Mouse (Mus musculus) midbrain, embryonic 11.5 days (tissue): ENCODE measurements around the gene Cars. TPM values are rescaled to one million over a fixed set of nuclear protein-coding genes. Genes with fewer than 3 reads are reported as not detected.

Experiments used
- ATAC-seq: fragments of 200-750 bp; cut with Nextera tagmentation; 2 replicates; pipeline ENCODE4 v1.8.0; 2017; ENCODE audit warnings: moderate TSS enrichment, moderate library complexity; ENCODE audit not compliant: low FRiP score
- DNase-seq: peaks from one replicate; pipeline ENCODE4 v3.0.0; 2015; ENCODE audit warnings: low spot score; ENCODE audit errors: missing footprints
- H3K27ac ChIP-seq: fragments of 300-500 bp; sonication (generic); 2 replicates; pipeline ENCODE4 v1.5.1; 2014; ENCODE audit warnings: low read depth, low read length
- H3K27me3 ChIP-seq: fragments of 300-500 bp; sonication (generic); 2 replicates; pipeline ENCODE4 v1.6.1; 2014; ENCODE audit warnings: mild to moderate bottlenecking, low read length, moderate library complexity, mixed read lengths; ENCODE audit not compliant: control insufficient read depth, insufficient read depth
- H3K36me3 ChIP-seq: fragments of 300-500 bp; sonication (generic); 2 replicates; pipeline ENCODE4 v1.6.1; 2014; ENCODE audit warnings: mild to moderate bottlenecking, low read length, moderate library complexity, mixed read lengths; ENCODE audit not compliant: control insufficient read depth, insufficient read depth
- H3K4me1 ChIP-seq: fragments of 300-500 bp; sonication (generic); 2 replicates; pipeline ENCODE4 v1.6.1; 2014; ENCODE audit warnings: low read length; ENCODE audit not compliant: control insufficient read depth, insufficient read depth
- H3K4me2 ChIP-seq: fragments of 300-500 bp; sonication (generic); 2 replicates; pipeline ENCODE4 v1.6.1; 2014; ENCODE audit warnings: mild to moderate bottlenecking, moderate library complexity
- H3K4me3 ChIP-seq: fragments of 300-500 bp; sonication (generic); 2 replicates; pipeline ENCODE4 v1.5.1; 2014; ENCODE audit warnings: low read depth, low read length
- H3K9ac ChIP-seq: fragments of 300-500 bp; sonication (generic); 2 replicates; pipeline ENCODE4 v1.6.1; 2014; ENCODE audit warnings: low read length
- H3K9me3 ChIP-seq: fragments of 300-500 bp; sonication (generic); 2 replicates; pipeline ENCODE4 v1.6.1; 2016; ENCODE audit warnings: low read length; ENCODE audit not compliant: control insufficient read depth
- WGBS: fragments of 180-500 bp; shearing (Covaris S2); extraction: QIAGEN DNeasy Blood & Tissue Kit; methylation state at CpG from one replicate; pipeline ENCODE4 v1.1.7; 2014; 5-methylcytosine and 5-hydroxymethylcytosine counted together
- polyA plus RNA-seq: library from polyadenylated mRNA; unstranded; fragments of >200 nt; fragmentation: Nextera tagmentation; extraction: Ambion mirVana; gene quantifications from 2 replicates; pipeline ENCODE4 v1.2.1, GENCODE M21; 2014

Gene Cars
- polyA plus RNA-seq, 1 experiment from 2014 or later: 75.7 TPM

GRCm38 (mm10) chr7:143600231-143600740 is 396 bp upstream of the Cars start:
- Histone ChIP-seq H3K9ac (peak overlapping the region; percentile 27; the same call in 1 of the 2 replicates), H3K27ac (no peak overlapping the region), H3K9me3 (no peaks in the 10 kb centered on the region), H3K4me3 (peak overlapping the region; percentile 64), H3K36me3 (no peaks in the 10 kb centered on the region), H3K4me2 (peak overlapping the region; percentile 36), H3K4me1 (peaks cover 6% of the 10 kb centered on the region), H3K27me3 (no peaks in the 10 kb centered on the region)
- no peak for ATAC-seq
- 8% methylated on average over 15 of the region's 15 CpGs for WGBS
- no peak for DNase-seq

DNA sequence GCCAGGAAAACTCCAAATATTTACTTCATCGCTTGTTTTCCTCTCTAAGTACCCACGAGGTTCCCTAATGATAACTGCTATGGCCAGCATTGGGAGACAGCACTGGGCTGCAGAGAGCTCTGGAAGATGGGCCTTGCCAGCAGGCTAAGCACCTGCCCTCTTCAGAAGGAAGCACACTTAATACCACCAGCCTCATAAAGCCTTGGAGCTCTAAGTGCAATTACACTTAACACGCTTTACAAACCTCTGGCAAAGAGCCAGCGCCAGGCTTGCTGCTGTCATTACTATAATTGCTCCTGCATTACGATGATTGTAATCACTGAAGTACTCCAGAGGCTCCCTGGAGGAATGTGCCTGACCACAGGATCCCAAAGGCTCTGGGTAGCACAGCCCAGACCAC is 5.0 kb downstream of the Cars start:
- Histone ChIP-seq H3K27me3 (no peaks in the 10 kb centered on the region), H3K36me3 (no peaks in the 10 kb centered on the region; the same call in 1 of the 2 replicates), H3K4me3 (no peak overlapping the region), H3K9ac (no peak overlapping the region), H3K4me2 (no peak overlapping the region), H3K27ac (no peak overlapping the region), H3K9me3 (no peaks in the 10 kb centered on the region), H3K4me1 (peaks cover 6% of the 10 kb centered on the region)
- 94% methylated on average over 5 of the region's 5 CpGs for WGBS
- DNase-seq (no peak), ATAC-seq (no peak)

- H3K4me3 ChIP-seq: no peak overlapping the region
- DNase-seq: no peak
- H3K27me3 ChIP-seq: no peaks in the 10 kb centered on the region
- peaks cover 8% of the 10 kb centered on the region for H3K36me3 ChIP-seq
- H3K9ac ChIP-seq: no peak overlapping the region
- no peak overlapping the region for H3K27ac ChIP-seq
- 90% methylated on average over 10 of the region's 10 CpGs for whole genome bisulfite sequencing
- no peaks in the 10 kb centered on the region for H3K4me1 ChIP-seq
- no peak overlapping the region for H3K4me2 ChIP-seq
- H3K9me3 ChIP-seq: no peaks in the 10 kb centered on the region
- ATAC-seq: no peak
Observed at GRCm38 (mm10) chr7:143592255-143592654, 7.6 kb downstream of the Cars start.

- H3K4me2 ChIP-seq: no peak overlapping the region
- no peak overlapping the region for H3K9ac ChIP-seq
- H3K4me3 ChIP-seq: no peak overlapping the region
- peaks cover 25% of the 10 kb centered on the region for H3K36me3 ChIP-seq
- H3K27me3 ChIP-seq: no peaks in the 10 kb centered on the region
- H3K4me1 ChIP-seq: no peaks in the 10 kb centered on the region
- DNase-seq (no peak), ATAC-seq (no peak)
- 95% methylated on average over 4 of the region's 4 CpGs for WGBS
- H3K27ac ChIP-seq: no peak overlapping the region
- H3K9me3 ChIP-seq: no peaks in the 10 kb centered on the region
Observed at GRCm38 (mm10) chr7:143588006-143588405, 11.9 kb downstream of the Cars start.

GRCm38 (mm10) chr7:143587586-143587985 is 12.3 kb downstream of the Cars start:
- H3K27me3 ChIP-seq: no peaks in the 10 kb centered on the region
- H3K4me3 ChIP-seq: no peak overlapping the region
- no peak for DNase-seq
- H3K9ac ChIP-seq: no peak overlapping the region
- no peaks in the 10 kb centered on the region for H3K4me1 ChIP-seq
- H3K4me2 ChIP-seq: no peak overlapping the region
- H3K9me3 ChIP-seq: no peaks in the 10 kb centered on the region
- H3K36me3 ChIP-seq: peaks cover 26% of the 10 kb centered on the region
- no peak for ATAC-seq
- no peak overlapping the region for H3K27ac ChIP-seq
- 89% methylated on average over 5 of the region's 5 CpGs for WGBS

DNA sequence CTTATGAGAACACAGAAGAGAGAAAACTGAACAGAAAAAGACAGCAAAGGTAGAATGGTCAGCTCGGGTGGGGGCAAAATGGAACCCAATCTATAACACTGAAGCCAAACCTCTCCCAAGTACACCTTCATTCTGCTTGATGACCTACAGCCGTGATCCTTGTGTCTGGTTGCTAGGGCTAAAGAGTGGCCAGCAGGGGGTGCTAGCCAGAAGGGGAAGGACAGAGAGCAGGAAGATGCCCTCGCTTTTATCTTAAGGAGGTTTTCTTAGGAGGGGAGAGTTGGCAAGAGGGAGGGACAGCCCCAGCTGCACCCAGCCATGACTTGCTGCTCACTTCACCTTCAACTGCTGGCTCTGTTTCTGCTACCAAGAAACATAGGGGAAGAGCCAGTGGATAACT is 15.9 kb downstream of the Cars start:
- no peak overlapping the region for H3K27ac ChIP-seq
- H3K36me3 ChIP-seq: peaks cover 30% of the 10 kb centered on the region
- DNase-seq (no peak), ATAC-seq (no peak)
- no peak overlapping the region for H3K9ac ChIP-seq
- H3K4me2 ChIP-seq: no peak overlapping the region
- 57% methylated on average over 3 of the region's 3 CpGs for WGBS
- H3K4me1 ChIP-seq: no peaks in the 10 kb centered on the region
- no peaks in the 10 kb centered on the region for H3K9me3 ChIP-seq
- no peak overlapping the region for H3K4me3 ChIP-seq
- H3K27me3 ChIP-seq: no peaks in the 10 kb centered on the region; the same call in 1 of the 2 replicates

GRCm38 (mm10) chr7:143583025-143583424 is 16.9 kb downstream of the Cars start:
- DNase-seq (no peak), ATAC-seq (no peak)
- Histone ChIP-seq H3K27me3 (no peaks in the 10 kb centered on the region; the same call in 1 of the 2 replicates), H3K4me1 (no peaks in the 10 kb centered on the region), H3K36me3 (peaks cover 26% of the 10 kb centered on the region), H3K4me2 (no peak overlapping the region), H3K9ac (no peak overlapping the region), H3K9me3 (no peaks in the 10 kb centered on the region), H3K4me3 (no peak overlapping the region), H3K27ac (no peak overlapping the region)
- WGBS: 93% methylated on average over 5 of the region's 5 CpGs

DNA sequence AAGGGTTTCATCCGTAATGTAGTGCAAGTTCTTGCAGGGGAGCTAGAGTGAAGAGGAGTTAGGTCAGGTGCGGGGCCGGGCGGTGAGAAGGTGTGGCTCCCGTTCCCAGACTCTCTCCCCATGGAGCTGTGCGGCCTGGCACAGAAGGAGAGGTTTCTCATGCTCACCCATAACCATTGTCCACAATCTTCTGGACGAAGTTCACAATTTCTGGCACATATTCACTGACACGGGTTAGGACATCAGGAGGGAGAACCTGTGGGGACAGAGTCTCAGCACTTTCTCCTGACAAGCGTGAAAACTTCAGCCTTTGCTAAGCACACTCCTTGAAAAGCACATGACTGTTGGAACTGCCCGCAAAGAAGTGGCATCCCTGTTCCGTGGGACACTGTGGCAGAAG is 24.1 kb downstream of the Cars start:
- no peak overlapping the region for H3K4me3 ChIP-seq
- H3K4me1 ChIP-seq: no peaks in the 10 kb centered on the region
- H3K27me3 ChIP-seq: no peaks in the 10 kb centered on the region; the same call in 1 of the 2 replicates
- WGBS: 95% methylated on average over 11 of the region's 11 CpGs
- DNase-seq: no peak
- H3K4me2 ChIP-seq: no peak overlapping the region
- H3K27ac ChIP-seq: no peak overlapping the region
- ATAC-seq: no peak
- H3K36me3 ChIP-seq: peaks cover 16% of the 10 kb centered on the region
- H3K9ac ChIP-seq: no peak overlapping the region
- H3K9me3 ChIP-seq: no peaks in the 10 kb centered on the region

DNA sequence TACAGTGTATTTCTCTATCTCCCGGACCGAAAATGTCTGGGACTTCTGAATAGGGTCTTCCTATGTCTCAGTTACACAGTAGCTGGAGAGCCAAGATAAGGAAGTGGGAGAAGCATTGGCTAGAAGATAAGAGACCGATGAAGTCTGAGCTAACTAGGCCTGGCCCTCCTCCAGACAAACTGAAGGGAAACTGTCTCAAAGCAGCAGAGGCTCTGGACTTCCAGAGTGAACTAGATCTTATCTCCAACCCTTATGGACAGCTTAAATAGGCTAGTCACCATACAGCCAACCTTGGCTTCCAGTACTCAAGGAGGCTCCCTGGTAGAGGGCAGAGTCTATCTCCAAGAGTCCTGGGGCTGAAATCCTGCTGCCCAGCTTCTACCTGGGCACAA is 34.2 kb downstream of the Cars start:
- 94% methylated on average over 3 of the region's 3 CpGs for WGBS
- ATAC-seq (no peak), DNase-seq (no peak)
- no peaks in the 10 kb centered on the region for H3K9me3 ChIP-seq
- H3K4me2 ChIP-seq: no peak overlapping the region
- peaks cover 30% of the 10 kb centered on the region for H3K36me3 ChIP-seq
- H3K4me3 ChIP-seq: no peak overlapping the region
- no peaks in the 10 kb centered on the region for H3K27me3 ChIP-seq
- H3K9ac ChIP-seq: no peak overlapping the region
- no peaks in the 10 kb centered on the region for H3K4me1 ChIP-seq
- no peak overlapping the region for H3K27ac ChIP-seq
